Mouse (Mus musculus) left cerebral cortex, adult 6 months (tissue): ENCODE data around the gene Tgm4. TPM values are rescaled to one million over a fixed set of nuclear protein-coding genes. Genes with fewer than 3 reads are reported as not detected.

Source experiments
- long read RNA-seq, 2 experiments: library from polyadenylated mRNA; unstranded; transcript quantifications; one replicate each; pipeline ENCODE4 v2.0.0; 2019 to 2020
- polyA plus RNA-seq: library from polyadenylated mRNA; unstranded; fragments of <200 nt; fragmentation: Nextera tagmentation; gene quantifications from 2 replicates; pipeline ENCODE4 v1.2.3, GENCODE M21; 2021

The Tgm4 gene
- polyA plus RNA-seq, result 0.31 and 0.38 TPM in 2 replicates
- long read RNA-seq, experiment 1, partial matches to known transcripts, result 1 of 2 reads
- long read RNA-seq, experiment 1, other reads (novel, unspliced or antisense), result 1 of 2 reads
- long read RNA-seq, experiment 2, result 0 reads

DNA sequence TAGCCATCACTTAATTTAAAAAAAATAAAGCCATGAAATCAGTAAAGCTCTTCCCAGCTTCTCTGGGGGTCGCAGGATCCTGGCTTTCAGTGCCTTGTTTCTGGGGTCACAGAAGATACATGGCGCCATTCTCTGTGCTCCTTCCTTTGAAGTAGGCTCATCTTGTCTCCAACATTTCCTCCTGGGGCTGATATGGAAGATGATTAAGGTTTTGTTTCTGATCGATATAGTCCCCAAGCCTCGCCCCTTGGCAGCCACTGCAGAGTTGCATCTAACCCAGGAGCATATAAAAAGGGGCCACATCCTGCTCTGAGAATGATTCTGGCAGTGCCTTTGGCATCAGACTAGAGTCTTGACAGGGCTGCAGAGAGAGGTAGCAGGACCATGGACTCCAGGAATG, at the start of gene Tgm4:
Gene Tgm4 (plus strand): TSS at position 301 of the 400 bp plus-strand sequence.

DNA sequence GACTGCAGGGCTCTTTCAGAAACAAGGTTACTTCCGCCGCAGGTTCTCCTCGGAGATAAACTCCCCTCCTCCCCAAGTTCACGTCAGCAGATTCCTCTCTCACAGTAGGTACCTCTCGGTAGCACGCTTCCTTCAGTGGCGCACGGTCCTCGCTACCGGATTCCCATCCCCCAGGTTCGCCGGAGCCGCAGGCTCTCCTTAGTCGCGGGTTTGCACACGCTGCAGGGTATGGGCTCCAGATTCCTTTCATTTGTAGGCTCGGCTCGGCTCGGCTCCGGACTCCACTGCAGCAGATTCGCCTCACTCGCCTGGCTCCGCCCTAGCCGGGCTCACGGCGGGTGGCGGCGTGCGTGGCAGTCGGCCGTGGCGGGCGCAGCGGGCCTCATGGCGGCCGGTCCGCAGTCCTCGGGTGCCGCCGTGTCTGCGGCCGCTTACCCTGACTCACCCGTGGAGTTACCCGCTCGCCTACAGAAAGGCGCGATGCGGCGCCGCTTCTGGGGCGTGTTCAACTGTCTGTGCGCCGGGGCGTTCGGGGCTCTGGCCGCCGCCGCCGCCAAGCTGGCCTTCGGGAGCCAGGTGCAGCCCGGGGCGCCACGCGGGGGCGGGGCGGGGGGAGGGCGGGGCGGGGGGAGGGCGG, 13.4 kb upstream of the Tgm4 start, which contains the start of gene Tmem42:
Gene Tmem42 (plus strand): TSS at position 332 of the 637 bp plus-strand sequence.

DNA sequence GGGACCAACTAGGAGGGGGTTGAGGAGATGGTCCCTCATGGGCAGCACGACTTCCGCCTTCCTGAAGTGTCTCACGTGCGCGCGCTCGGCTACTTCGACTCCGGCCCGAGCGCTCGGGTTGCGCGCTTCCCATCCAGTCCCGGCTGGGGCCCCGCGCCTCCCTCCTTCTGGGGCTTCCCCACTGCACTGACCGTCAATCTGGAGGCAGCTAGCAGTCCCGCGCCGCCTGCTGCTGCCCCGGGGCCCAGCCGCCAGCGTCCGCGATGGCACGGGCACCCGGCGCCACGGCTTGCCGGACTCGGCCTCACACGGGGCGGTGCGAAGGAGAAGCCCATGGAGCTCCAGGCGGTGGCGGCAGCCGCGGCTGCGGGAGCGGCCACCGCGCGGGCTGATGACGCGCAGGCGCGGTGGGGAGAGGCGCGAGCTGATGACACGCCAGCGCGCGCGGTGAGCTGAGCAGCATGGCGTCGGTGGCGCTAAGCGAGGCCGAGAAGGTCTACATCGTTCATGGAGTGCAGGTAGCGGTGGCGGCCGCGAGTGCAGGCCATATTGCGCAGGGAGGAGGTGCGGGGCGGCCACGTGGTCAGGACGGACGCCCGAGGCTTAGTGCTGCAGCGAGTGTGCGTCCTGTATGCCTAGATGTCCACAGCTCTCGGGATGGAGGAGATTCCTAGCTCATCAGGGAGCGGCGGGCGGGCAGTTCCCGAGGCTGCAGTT, 78.4 kb downstream of the Tgm4 start, which contains the start of the genes Zdhhc3 and Exosc7:
Gene Zdhhc3 (minus strand): TSS at position 401 of the 717 bp plus-strand sequence.
Gene Exosc7 (plus strand): TSS at position 411 of the 717 bp plus-strand sequence.

Other genes with a start within 250 kb of the Tgm4 start
- gene Tcaim, start 229.2 kb upstream of the Tgm4 start, polyA plus RNA-seq, result 10.9 and 12.9 TPM in 2 replicates
- gene Gm35549, start 190.7 kb upstream of the Tgm4 start, polyA plus RNA-seq, result not detected in 2 replicates
- 15.1 and 19.1 TPM in 2 replicates for gene Zfp445, start 168.7 kb upstream of the Tgm4 start, polyA plus RNA-seq
- 0.23 and 0.25 TPM in 2 replicates for gene Zkscan7, start 149.0 kb upstream of the Tgm4 start, polyA plus RNA-seq
- gene Zfp105, start 111.7 kb upstream of the Tgm4 start, polyA plus RNA-seq, result 4.3 and 5.0 TPM in 2 replicates
- gene 1110059G10Rik, start 83.7 kb upstream of the Tgm4 start, polyA plus RNA-seq, result 20.8 and 29.6 TPM in 2 replicates
- gene Kif15, start 83.7 kb upstream of the Tgm4 start, polyA plus RNA-seq, result 0.23 TPM in 1 of 2 replicates, not detected in the other
- 50.7 and 58.4 TPM in 2 replicates for gene Tmem42, start 13.4 kb upstream of the Tgm4 start, polyA plus RNA-seq
- gene Zdhhc3, start 78.5 kb downstream of the Tgm4 start, polyA plus RNA-seq, result 58.2 and 64.3 TPM in 2 replicates
- gene Exosc7, start 78.5 kb downstream of the Tgm4 start, polyA plus RNA-seq, result 58.6 and 82.2 TPM in 2 replicates
- gene Clec3b, start 116.2 kb downstream of the Tgm4 start, polyA plus RNA-seq, result 0.41 TPM in 1 of 2 replicates, not detected in the other
- 0.09 and 0.18 TPM in 2 replicates for gene Cdcp1, start 181.3 kb downstream of the Tgm4 start, polyA plus RNA-seq
- gene Tmem158, start 226.0 kb downstream of the Tgm4 start, polyA plus RNA-seq, result 9.3 and 83.4 TPM in 2 replicates